Mouse (Mus musculus) MEL (cell line): Measurements from ENCODE around the gene Itga9. TPM values are rescaled to one million over a fixed set of nuclear protein-coding genes. Genes with fewer than 3 reads are reported as not detected.
"Not testable (repeated sequence)": the region's sequence is repeated elsewhere in the genome, so short reads cannot be mapped to it uniquely, and the experiment has no call there.

ENCODE experiments used
- DNase-seq: peaks from one replicate; pipeline ENCODE4 v3.0.0; 2011; ENCODE audit warnings: low read depth, low spot score
- H3K27ac ChIP-seq: 2 replicates; pipeline ENCODE4 v1.5.1; 2012; ENCODE audit warnings: low read depth, mild to moderate bottlenecking, control low read depth, low read length, moderate library complexity; ENCODE audit not compliant: control insufficient read depth
- H3K27me3 ChIP-seq, 2 experiments: fragments of 150-350 bp in 1 of 2; sonication (generic) in 1 of 2; 2 replicates each; pipeline ENCODE4 v1.6.1; 2012; ENCODE audit warnings: low read length in 2 of 2, mild to moderate bottlenecking in 2 of 2, improper control_type of control experiment in 1 of 2, moderate library complexity in 1 of 2; ENCODE audit not compliant: insufficient read depth in 2 of 2, control insufficient read depth in 1 of 2
- H3K36me3 ChIP-seq, 2 experiments: 2 replicates each; pipeline ENCODE4 v1.6.1; 2012 to 2014; ENCODE audit warnings: low read length in 2 of 2, improper control_type of control experiment in 1 of 2, inconsistent platforms in 1 of 2, mild to moderate bottlenecking in 1 of 2; ENCODE audit not compliant: insufficient read depth in 2 of 2, control insufficient read depth in 1 of 2
- H3K4me1 ChIP-seq, 2 experiments: fragments of 150-350 bp in 1 of 2; sonication (generic) in 1 of 2; 2 replicates each; pipeline ENCODE4 v1.6.1; 2012; ENCODE audit warnings: low read length in 2 of 2, improper control_type of control experiment in 1 of 2, mild to moderate bottlenecking in 1 of 2; ENCODE audit not compliant: insufficient read depth in 2 of 2, control insufficient read depth in 1 of 2
- H3K4me3 ChIP-seq, 2 experiments: fragments of 150-350 bp in 1 of 2; sonication (generic) in 1 of 2; 2 replicates each; pipeline ENCODE4 v1.5.1; 2012; ENCODE audit warnings: low read depth in 2 of 2, low read length in 2 of 2, mild to moderate bottlenecking in 2 of 2, moderate library complexity in 2 of 2, control low read depth in 1 of 2, improper control_type of control experiment in 1 of 2; ENCODE audit not compliant: control insufficient read depth in 1 of 2, insufficient read depth in 1 of 2
- H3K79me2 ChIP-seq: 2 replicates; pipeline ENCODE4 v1.6.1; 2012; ENCODE audit warnings: mild to moderate bottlenecking, low read length, moderate library complexity; ENCODE audit not compliant: control insufficient read depth, poor library complexity, insufficient read depth
- H3K9ac ChIP-seq: 2 replicates; pipeline ENCODE4 v1.6.1; 2012; ENCODE audit warnings: low read depth, mild to moderate bottlenecking, control low read depth, low read length, moderate library complexity; ENCODE audit not compliant: control insufficient read depth, poor library complexity, severe bottlenecking
- H3K9me3 ChIP-seq: fragments of 150-350 bp; sonication (generic); replicated peaks from 2 replicates; pipeline ENCODE4 v1.6.1; 2012; ENCODE audit warnings: mild to moderate bottlenecking, low read length, improper control_type of control experiment, moderate library complexity; ENCODE audit not compliant: insufficient read depth
- CHD2 ChIP-seq: IDR thresholded peaks from 2 replicates; pipeline ENCODE4 v1.6.1; 2011; ENCODE audit warnings: low read length, improper control_type of control experiment
- CTCF ChIP-seq, 3 experiments: IDR thresholded peaks in 2 of 3; conservative IDR thresholded peaks in 1 of 3; 2 replicates each; pipeline ENCODE4 v1.5.1; 2011 to 2012; ENCODE audit warnings: low read length in 3 of 3, low read depth in 2 of 3, mild to moderate bottlenecking in 2 of 3, improper control_type of control experiment in 1 of 3, inconsistent platforms in 1 of 3, mixed read lengths in 1 of 3, moderate library complexity in 1 of 3; ENCODE audit not compliant: control insufficient read depth in 1 of 3, insufficient read depth in 1 of 3, poor library complexity in 1 of 3, severe bottlenecking in 1 of 3
- E2F4 ChIP-seq: IDR thresholded peaks from 2 replicates; pipeline ENCODE4 v1.6.1; 2011; ENCODE audit warnings: low read depth, low read length, improper control_type of control experiment, borderline replicate concordance
- ELF1 ChIP-seq: IDR thresholded peaks from 2 replicates; pipeline ENCODE4 v1.6.1; 2014; ENCODE audit warnings: low read depth, mild to moderate bottlenecking, inconsistent platforms, low read length, improper control_type of control experiment, moderate library complexity
- GATA1 ChIP-seq: IDR thresholded peaks from 2 replicates; pipeline ENCODE4 v1.6.1; 2011; ENCODE audit warnings: low read depth, low read length, improper control_type of control experiment
- HCFC1 ChIP-seq: IDR thresholded peaks from 2 replicates; pipeline ENCODE4 v1.6.1; 2012; ENCODE audit warnings: low read depth, mild to moderate bottlenecking, inconsistent platforms, low read length, improper control_type of control experiment, moderate library complexity
- MAX ChIP-seq: IDR thresholded peaks from 2 replicates; pipeline ENCODE4 v1.6.1; 2011; ENCODE audit warnings: low read length, improper control_type of control experiment
- MAZ ChIP-seq: IDR thresholded peaks from 2 replicates; pipeline ENCODE4 v1.6.1; 2012; ENCODE audit warnings: low read depth, mild to moderate bottlenecking, inconsistent platforms, low read length, improper control_type of control experiment
- MEF2A ChIP-seq: IDR thresholded peaks from 2 replicates; pipeline ENCODE4 v1.6.1; 2014; ENCODE audit warnings: low read depth, mild to moderate bottlenecking, inconsistent platforms, low read length, improper control_type of control experiment; ENCODE audit not compliant: poor library complexity, insufficient replicate concordance, severe bottlenecking; ENCODE audit errors: extremely low read depth
- MYB ChIP-seq: IDR thresholded peaks from 2 replicates; pipeline ENCODE4 v1.6.1; 2011; ENCODE audit warnings: mild to moderate bottlenecking, low read depth, low read length, improper control_type of control experiment
- MYC ChIP-seq: IDR thresholded peaks from 2 replicates; pipeline ENCODE4 v1.6.1; 2011; ENCODE audit warnings: low read depth, mild to moderate bottlenecking, low read length, improper control_type of control experiment, moderate library complexity
- NELFE ChIP-seq: IDR thresholded peaks from 2 replicates; pipeline ENCODE4 v1.6.1; 2011; ENCODE audit warnings: low read depth, low read length, improper control_type of control experiment
- NRF1 ChIP-seq: IDR thresholded peaks from 2 replicates; pipeline ENCODE4 v1.6.1; 2014; ENCODE audit warnings: low read depth, mild to moderate bottlenecking, inconsistent platforms, low read length, improper control_type of control experiment, moderate library complexity; ENCODE audit not compliant: poor library complexity, insufficient read depth, severe bottlenecking
- RCOR1 ChIP-seq: IDR thresholded peaks from 2 replicates; pipeline ENCODE4 v1.6.1; 2012; ENCODE audit warnings: low read depth, mild to moderate bottlenecking, inconsistent platforms, low read length, improper control_type of control experiment
- SIN3A ChIP-seq: IDR thresholded peaks from 2 replicates; pipeline ENCODE4 v1.6.1; 2012; ENCODE audit warnings: low read length, improper control_type of control experiment, inconsistent platforms
- TBP ChIP-seq: IDR thresholded peaks from 2 replicates; pipeline ENCODE4 v1.8.0; 2011; ENCODE audit warnings: low read depth, low read length, improper control_type of control experiment
- UBTF ChIP-seq: IDR thresholded peaks from 2 replicates; pipeline ENCODE4 v1.6.1; 2012; ENCODE audit warnings: low read depth, mild to moderate bottlenecking, inconsistent platforms, low read length, improper control_type of control experiment, moderate library complexity, borderline replicate concordance; ENCODE audit not compliant: insufficient read depth
- USF1 ChIP-seq: IDR thresholded peaks from 2 replicates; pipeline ENCODE4 v1.6.1; 2014; ENCODE audit warnings: low read depth, mild to moderate bottlenecking, inconsistent platforms, low read length, improper control_type of control experiment, moderate library complexity
- ZKSCAN1 ChIP-seq: IDR thresholded peaks from 2 replicates; pipeline ENCODE4 v1.6.1; 2012; ENCODE audit warnings: low read depth, mild to moderate bottlenecking, inconsistent platforms, low read length, improper control_type of control experiment, moderate library complexity
- ZNF384 ChIP-seq: IDR thresholded peaks from 2 replicates; pipeline ENCODE4 v1.6.1; 2012; ENCODE audit warnings: low read depth, mild to moderate bottlenecking, inconsistent platforms, low read length, improper control_type of control experiment
- polyA plus RNA-seq, 2 experiments: library from polyadenylated mRNA; stranded (reverse) in 1 of 2; unstranded in 1 of 2; fragments of >175 nt in 1 of 2; fragments of >200 nt in 1 of 2; gene quantifications; 2 replicates each; pipeline versions ENCODE4 v1.2.1 to v1.2.4; 2012; ENCODE audit warnings: low replicate concordance in 2 of 2, low read depth in 1 of 2; ENCODE audit not compliant: insufficient read length in 2 of 2, insufficient read depth in 1 of 2, missing spikeins in 1 of 2
- total RNA-seq: library from RNA; depleted of rRNA; stranded (reverse); fragments of 300-350 nt; gene quantifications from 2 replicates; pipeline ENCODE4 v1.2.3, GENCODE M21; 2012

Gene Itga9
- total and polyA plus RNA-seq, 3 experiments = 0.19 to 0.21 TPM; not detected in 1

GRCm38 (mm10) chr9:118596767-118597166 is 9.7 kb upstream of the Itga9 start:
- Histone ChIP-seq H3K79me2 (no peaks in the 10 kb centered on the region), H3K36me3 (no peaks in the 10 kb centered on the region), H3K9me3 (no peaks in the 10 kb centered on the region), H3K27ac (no peak overlapping the region), H3K9ac (no peak overlapping the region), H3K27me3 (no peaks in the 10 kb centered on the region), H3K4me3 (no peak overlapping the region), H3K4me1 (no peaks in the 10 kb centered on the region)
- DNase-seq = no peak
- TF ChIP-seq MAX = no peak
- no peak for TF ChIP-seq NRF1
- no peak for TF ChIP-seq CHD2
- no peak for TF ChIP-seq SIN3A
- no peak for TF ChIP-seq CTCF (IDR thresholded peaks at IDR 0.05 in 2 of 3, conservative IDR thresholded peaks at IDR 0.05 in 1 of 3; ENCODE audit: control insufficient read depth in 1 of 3, insufficient read depth in 1 of 3, low read depth in 2 of 3, low read length in 3 of 3, poor library complexity in 1 of 3, severe bottlenecking in 1 of 3)
- TF ChIP-seq ZKSCAN1 = no peak
- no peak for TF ChIP-seq HCFC1
- no peak for TF ChIP-seq MAZ
- no peak for TF ChIP-seq UBTF
- TF ChIP-seq MYC = no peak

DNA sequence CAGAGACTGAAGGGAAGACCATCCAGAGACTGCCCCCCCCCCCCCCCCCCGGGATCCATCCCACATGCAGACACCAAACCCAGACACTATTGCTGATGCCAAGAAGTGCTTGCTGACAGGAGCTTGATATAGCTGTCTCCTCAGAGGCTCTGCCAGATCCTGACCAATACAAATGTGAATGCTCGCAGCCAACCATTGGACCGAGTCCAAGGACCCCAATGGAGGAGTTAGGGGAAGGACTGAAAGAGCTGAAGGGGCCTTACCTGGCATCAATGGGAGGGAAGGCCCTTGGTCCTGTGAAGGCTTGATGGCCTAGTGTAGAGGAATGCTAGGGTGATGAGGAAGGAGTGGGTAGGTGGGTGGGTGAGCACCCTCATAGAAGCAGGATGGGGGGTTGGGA is 6.1 kb upstream of the Itga9 start:
- H3K9me3 ChIP-seq, DNase-seq, H3K36me3 ChIP-seq, H3K9ac ChIP-seq, H3K4me1 ChIP-seq, H3K79me2 ChIP-seq, H3K4me3 ChIP-seq, H3K27ac ChIP-seq, H3K27me3 ChIP-seq: not testable (repeated sequence)

DNA sequence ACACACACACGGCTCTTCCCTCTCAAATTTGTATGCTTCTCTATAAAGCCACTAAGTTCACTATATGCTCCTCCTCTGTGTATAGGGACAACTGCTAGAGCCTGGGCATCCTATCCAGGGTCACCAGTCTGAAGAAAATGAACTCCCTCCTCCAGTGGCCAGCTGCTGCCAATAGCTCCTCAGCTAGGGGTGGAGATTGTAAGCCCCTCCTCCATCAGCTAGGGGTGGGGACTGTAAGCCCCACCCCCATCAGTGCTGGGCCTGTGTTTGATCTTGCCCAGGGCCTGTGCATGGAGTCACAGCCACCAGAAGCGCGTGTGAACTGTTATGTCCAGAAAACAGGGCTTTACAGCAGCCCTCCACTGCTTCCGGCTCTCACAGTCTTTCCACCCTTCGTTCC is 3.9 kb upstream of the Itga9 start:
- Histone ChIP-seq H3K4me3 (no peak overlapping the region), H3K36me3 (no peaks in the 10 kb centered on the region), H3K9ac (no peak overlapping the region), H3K9me3 (no peaks in the 10 kb centered on the region), H3K4me1 (no peaks in the 10 kb centered on the region), H3K27me3 (no peaks in the 10 kb centered on the region), H3K79me2 (no peaks in the 10 kb centered on the region), H3K27ac (no peak overlapping the region)
- no peak for DNase-seq
- TF ChIP-seq SIN3A (no peak), RCOR1 (no peak), MYB (no peak), ELF1 (no peak), ZKSCAN1 (no peak), NRF1 (no peak), USF1 (no peak), ZNF384 (no peak), NELFE (no peak), GATA1 (no peak), E2F4 (no peak), TBP (no peak), UBTF (no peak), MEF2A (no peak)
